In genomic region chr10:105574695-105575660, GRCm38 (mm10) we compare ENCODE assay signal across 8 mouse cellular contexts. TPM values are rescaled to one million over a fixed set of nuclear protein-coding genes. Genes with fewer than 3 reads are reported as not detected.
A peak's percentile ranks its signal among the peaks of the same experiment; 100 is the strongest.
DNase-seq lines count a peak whose midpoint lies in the region; ATAC-seq and TF ChIP-seq lines count a peak whose summit lies in the region.

No protein-coding gene starts in this region.

- CTCF ChIA-PET in Patski (lab: Charles Lee), result interaction anchor here (0.8 to 1.5 kb wide), 4 partner anchors 11 to 141 kb away, joined by 3 to 4 read pairs (median 4); no protein-coding TSS in a partner anchor

- POLR2A ChIA-PET in Patski (lab: Charles Lee), result no interaction called here

- in situ Hi-C loops in Patski (cut with MboI; ENCODE audit: low pct_unique_long_range_greater_than_20kb), result loop anchor here (10.0 kb wide), 1 partner anchor 140 kb away; no protein-coding TSS in a partner anchor

- peak overlapping the region; percentile 84 for H3K4me3 ChIP-seq in hindbrain, embryonic 14.5 days (replicated peaks; ENCODE audit: low read length)

- H3K9me3 ChIP-seq in hindbrain, embryonic 14.5 days (ENCODE audit: control insufficient read depth, low read length), result no peaks in the 10 kb centered on the region

- H3K27me3 ChIP-seq in Patski, result no peaks in the 10 kb centered on the region
- no peaks in the 10 kb centered on the region for H3K27me3 ChIP-seq in hindbrain, embryonic 14.5 days (ENCODE audit: control insufficient read depth, insufficient read depth, low read length)

- WGBS in hindbrain, embryonic 14.5 days, result under 1% methylated on average over 44 of the region's 44 CpGs

- H3K4me2 ChIP-seq in hindbrain, embryonic 14.5 days (replicated peaks), result peak overlapping the region; percentile 77

- no peaks in the 10 kb centered on the region for H3K36me3 ChIP-seq in hindbrain, embryonic 14.5 days (replicated peaks; ENCODE audit: control insufficient read depth, insufficient read depth)

- ATAC-seq in Patski, result peak; percentile 83
- ATAC-seq in hindbrain, embryonic 14.5 days (ENCODE audit: low FRiP score), result peak; percentile 79

- peaks cover 35% of the 10 kb centered on the region for H3K4me1 ChIP-seq in hindbrain, embryonic 14.5 days (replicated peaks; ENCODE audit: control insufficient read depth, insufficient read depth, low read length)

- DNase-seq in Patski (ENCODE audit: low read depth, low spot score), result peak; percentile 61
- DNase-seq in cerebellum, postnatal 14 days, result peak; percentile 98 to 99
- peak; percentile 84 to 93 for DNase-seq in frontal cortex, postnatal 14 days (ENCODE audit: low spot score in 2 of 2)
- peak; percentile 95 for DNase-seq in hindbrain, embryonic 14.5 days (ENCODE audit: low spot score)
- peak; percentile 90 to 91 for DNase-seq in layer of hippocampus, postnatal 36 days
- peak; percentile 98 for DNase-seq in lung, postnatal 36 days
- peak; percentile 95 for DNase-seq in retina, postnatal 1 day
- peak; percentile 91 to 95 for DNase-seq in urinary bladder, adult 18-20 months (ENCODE audit: low spot score in 2 of 2)

- peak; percentile 91 for TF ChIP-seq CTCF in Patski (IDR thresholded peaks at IDR 0.05)

- peak overlapping the region; percentile 94 for H3K9ac ChIP-seq in hindbrain, embryonic 14.5 days

- peak overlapping the region; percentile 94 for H3K27ac ChIP-seq in hindbrain, embryonic 14.5 days

RNA-seq across cellular contexts. Expression of gene Tmtc2, which starts 0.7 kb away (rescaled TPM):
- polyA plus RNA-seq in Patski (2021), result 0.77 TPM
- 7.0 and 7.3 TPM in 2 replicates for polyA plus RNA-seq in hindbrain, embryonic 14.5 days (2014; fragmentation: Nextera tagmentation; extraction: Ambion mirVana)
- total RNA-seq in layer of hippocampus, postnatal 36 days (2021), result 10 to 100 TPM; 11.9 TPM

Comparison
In these comparisons a context has a peak if more than half of its experiments do, and no peak if none do; other contexts are left out.
1. Peak in every context shown above with its lines: DNase-seq, ATAC-seq, H3K4me3 ChIP-seq and H3K27ac ChIP-seq.